Mouse (Mus musculus) ES-E14 (cell line): ENCODE data around the gene Myl7. TPM values are rescaled to one million over a fixed set of nuclear protein-coding genes. Genes with fewer than 3 reads are reported as not detected.
"Not testable (repeated sequence)": the region's sequence is repeated elsewhere in the genome, so short reads cannot be mapped to it uniquely, and the experiment has no call there.

ENCODE experiments used
- DNase-seq: peaks from one replicate; pipeline ENCODE4 v3.0.0-alpha.2; 2013; ENCODE audit warnings: low read depth, low spot score
- H3K27ac ChIP-seq: 2 replicates; pipeline ENCODE4 v1.5.1; 2012; ENCODE audit warnings: low read depth, mild to moderate bottlenecking, low read length, moderate library complexity, mixed read lengths; ENCODE audit not compliant: poor library complexity, insufficient read depth, severe bottlenecking
- H3K36me3 ChIP-seq: 2 replicates; pipeline ENCODE4 v1.6.1; 2012; ENCODE audit warnings: mild to moderate bottlenecking, low read length, moderate library complexity, mixed read lengths; ENCODE audit not compliant: control insufficient read depth, poor library complexity, insufficient read depth, severe bottlenecking
- H3K4me1 ChIP-seq, 2 experiments: fragments of 150-350 bp in 1 of 2; sonication (generic) in 1 of 2; 2 replicates each; pipeline ENCODE4 v1.6.1; 2012; ENCODE audit warnings: low read length in 2 of 2, mild to moderate bottlenecking in 1 of 2, mixed read lengths in 1 of 2; ENCODE audit not compliant: control insufficient read depth in 2 of 2, insufficient read depth in 2 of 2, poor library complexity in 1 of 2
- H3K4me3 ChIP-seq, 2 experiments: fragments of 150-350 bp in 1 of 2; sonication (generic) in 1 of 2; 2 replicates each; pipeline ENCODE4 v1.5.1; 2012; ENCODE audit warnings: low read length in 2 of 2, low read depth in 1 of 2, mild to moderate bottlenecking in 1 of 2, mixed read lengths in 1 of 2; ENCODE audit not compliant: insufficient read depth in 1 of 2, poor library complexity in 1 of 2, severe bottlenecking in 1 of 2
- H3K9ac ChIP-seq: 2 replicates; pipeline ENCODE4 v1.6.1; 2012; ENCODE audit warnings: low read depth, mild to moderate bottlenecking, low read length, mixed read lengths; ENCODE audit not compliant: poor library complexity, insufficient read depth, severe bottlenecking
- H3K9me3 ChIP-seq: fragments of 150-350 bp; sonication (generic); 2 replicates; pipeline ENCODE4 v1.6.1; 2012; ENCODE audit warnings: low read depth, mild to moderate bottlenecking, low read length; ENCODE audit not compliant: control insufficient read depth, insufficient read depth
- CHD2 ChIP-seq: IDR thresholded peaks from 2 replicates; pipeline ENCODE4 v1.6.1; 2014; ENCODE audit warnings: mild to moderate bottlenecking, low read depth, low read length, inconsistent platforms
- HCFC1 ChIP-seq: IDR thresholded peaks from 2 replicates; pipeline ENCODE4 v1.6.1; 2012; ENCODE audit warnings: low read length, inconsistent platforms, borderline replicate concordance; ENCODE audit not compliant: insufficient read depth
- MAFK ChIP-seq: IDR thresholded peaks from 2 replicates; pipeline ENCODE4 v1.6.1; 2014; ENCODE audit warnings: mild to moderate bottlenecking, low read depth, low read length, inconsistent platforms; ENCODE audit not compliant: insufficient read depth
- ZC3H11A ChIP-seq: IDR thresholded peaks from 2 replicates; pipeline ENCODE4 v1.6.1; 2012; ENCODE audit warnings: low read depth, mild to moderate bottlenecking, inconsistent platforms, low read length, borderline replicate concordance
- ZNF384 ChIP-seq: IDR thresholded peaks from 2 replicates; pipeline ENCODE4 v1.6.1; 2012; ENCODE audit warnings: low read depth, low read length, inconsistent platforms
- in situ Hi-C, 2 experiments: fragments of 600-800 bp; cut with MboI; formaldehyde crosslinking; loops; one replicate each; pipeline ENCODE4 v1.15.1; 2025; ENCODE audit warnings: low sequenced_read_pairs in 2 of 2, inconsistent platforms in 1 of 2; ENCODE audit not compliant: unreplicated experiment in 2 of 2
- total RNA-seq: library from RNA; depleted of rRNA; stranded (reverse); fragments of 300-350 nt; gene quantifications from 2 replicates; pipeline ENCODE4 v1.2.3, GENCODE M21; 2012

The Myl7 gene
- total RNA-seq, 1 experiment, result 10.4 TPM

DNA sequence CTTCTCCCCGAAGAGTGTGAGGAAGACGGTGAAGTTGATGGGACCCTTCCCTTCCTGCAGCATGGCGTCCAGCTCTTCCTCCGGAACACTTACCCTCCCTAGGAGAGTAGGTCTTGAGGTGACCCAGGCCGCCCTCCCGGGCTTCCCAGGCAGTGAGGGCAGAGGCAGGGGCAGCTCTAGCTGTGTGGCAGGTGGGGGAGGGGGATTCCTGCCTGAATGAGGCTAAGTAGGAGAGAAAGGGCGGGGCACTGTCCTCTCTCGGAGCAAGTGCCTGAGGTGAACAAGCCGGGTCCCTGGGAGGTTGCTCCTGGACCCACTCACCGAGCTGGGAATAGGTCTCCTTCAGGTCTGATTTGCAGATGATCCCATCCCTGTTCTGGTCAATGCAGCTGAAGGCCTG, 743 bp downstream of the Myl7 start:
- Histone ChIP-seq H3K9me3 (no peaks in the 10 kb centered on the region), H3K4me1 (peaks cover 3 to 38% of the 10 kb centered on the region in 2 experiments; a peak in 3 of 4 replicates), H3K36me3 (no peaks in the 10 kb centered on the region), H3K27ac (no peak overlapping the region), H3K9ac (peak overlapping the region; percentile 4), H3K4me3 (peak overlapping the region; percentile 32 to 55)
- in situ Hi-C loops, result no loop called here
- no peak for TF ChIP-seq CHD2
- TF ChIP-seq MAFK, result no peak
- TF ChIP-seq HCFC1, result no peak
- no peak for TF ChIP-seq ZC3H11A
- no peak for DNase-seq

- Histone ChIP-seq H3K36me3 (no peaks in the 10 kb centered on the region), H3K4me3 (peak overlapping the region; percentile 32 to 55; a peak in 3 of 4 replicates), H3K4me1 (peaks cover 3 to 34% of the 10 kb centered on the region in 2 experiments; a peak in 3 of 4 replicates), H3K9me3 (no peaks in the 10 kb centered on the region), H3K27ac (no peak overlapping the region), H3K9ac (peak overlapping the region; percentile 4; the same call in 1 of the 2 replicates)
- TF ChIP-seq HCFC1, result no peak
- TF ChIP-seq ZNF384, result no peak
- TF ChIP-seq MAFK, result no peak
- no peak for TF ChIP-seq ZC3H11A
- TF ChIP-seq CHD2, result no peak
- in situ Hi-C loops, result no loop called here
- DNase-seq, result no peak
Measured at GRCm38 (mm10) chr11:5897230-5897629, 1.4 kb downstream of the Myl7 start.

GRCm38 (mm10) chr11:5893807-5894206, 4.8 kb downstream of the Myl7 start:
- in situ Hi-C loops, result no loop called here
- Histone ChIP-seq H3K36me3 (no peaks in the 10 kb centered on the region), H3K9me3 (no peaks in the 10 kb centered on the region), H3K27ac (no peak overlapping the region), H3K4me1 (peaks cover 3 to 23% of the 10 kb centered on the region in 2 experiments; a peak in 3 of 4 replicates), H3K4me3 (no peak overlapping the region), H3K9ac (no peak overlapping the region)
- no peak for DNase-seq
- no peak for TF ChIP-seq HCFC1

DNA sequence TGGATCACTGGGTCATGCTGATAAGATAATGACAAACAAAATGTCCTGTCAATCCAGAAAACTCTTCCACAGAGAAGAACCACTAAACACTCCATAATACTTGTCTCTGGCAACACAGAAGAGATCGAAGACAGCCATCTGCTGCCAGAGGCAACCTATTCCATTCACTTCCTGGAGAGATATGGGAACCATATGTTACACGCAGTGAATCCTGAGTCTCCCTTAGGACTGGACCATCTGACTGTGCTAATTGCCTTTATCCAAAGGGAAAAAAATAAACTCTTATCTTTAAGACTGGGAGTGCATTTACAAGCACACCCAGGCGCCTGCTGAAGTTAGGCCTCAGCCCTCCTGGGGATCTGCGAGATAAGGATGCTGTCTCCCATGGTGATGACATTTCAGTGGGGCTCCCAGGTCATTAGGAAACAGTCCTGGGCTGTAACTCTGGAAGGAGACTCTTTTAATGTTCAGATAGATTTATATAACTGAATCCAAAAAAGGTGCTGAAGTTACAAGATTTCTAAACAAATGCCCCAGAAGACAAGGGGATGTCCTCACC, 5.7 kb downstream of the Myl7 start:
- no peaks in the 10 kb centered on the region for H3K36me3 ChIP-seq
- H3K27ac ChIP-seq, result no peak overlapping the region
- no peak overlapping the region for H3K4me3 ChIP-seq
- in situ Hi-C loops, result no loop called here
- peaks cover 0 to 14% of the 10 kb centered on the region in 2 experiments; a peak in 2 of 4 replicates for H3K4me1 ChIP-seq
- DNase-seq, result no peak
- no peak overlapping the region for H3K9ac ChIP-seq
- H3K9me3 ChIP-seq, result no peaks in the 10 kb centered on the region
- no peak for TF ChIP-seq MAFK
- TF ChIP-seq HCFC1, result no peak

DNA sequence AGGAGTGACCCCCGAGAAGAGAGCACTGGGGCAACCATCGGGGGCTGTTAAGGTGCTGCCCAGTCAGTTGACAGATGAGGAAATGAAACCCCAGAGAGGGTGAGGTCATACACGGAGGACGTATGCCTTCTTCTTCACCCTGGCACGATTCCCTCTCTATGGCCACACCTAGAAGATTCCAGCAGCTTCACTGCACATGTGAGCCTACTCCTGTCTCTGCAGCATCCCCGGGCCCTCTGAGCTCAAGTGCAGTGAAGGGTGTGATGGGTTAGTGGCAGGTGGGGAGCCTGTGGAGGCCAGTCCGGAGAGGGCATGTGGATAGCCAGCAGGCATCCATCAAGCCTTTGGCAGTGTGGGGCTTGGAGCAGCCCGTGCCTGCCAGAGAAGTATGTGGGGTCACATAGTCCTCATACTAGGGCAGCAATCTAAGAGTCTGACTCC, 6.4 kb downstream of the Myl7 start:
- in situ Hi-C loops, result no loop called here
- Histone ChIP-seq H3K4me3 (no peak overlapping the region), H3K4me1 (peaks cover 0 to 8% of the 10 kb centered on the region in 2 experiments; a peak in 2 of 4 replicates), H3K9ac (no peak overlapping the region), H3K27ac (no peak overlapping the region), H3K36me3 (no peaks in the 10 kb centered on the region), H3K9me3 (no peaks in the 10 kb centered on the region)
- TF ChIP-seq ZNF384, result no peak
- no peak for TF ChIP-seq CHD2
- no peak for TF ChIP-seq HCFC1
- no peak for TF ChIP-seq MAFK
- TF ChIP-seq ZC3H11A, result no peak
- DNase-seq, result no peak

DNA sequence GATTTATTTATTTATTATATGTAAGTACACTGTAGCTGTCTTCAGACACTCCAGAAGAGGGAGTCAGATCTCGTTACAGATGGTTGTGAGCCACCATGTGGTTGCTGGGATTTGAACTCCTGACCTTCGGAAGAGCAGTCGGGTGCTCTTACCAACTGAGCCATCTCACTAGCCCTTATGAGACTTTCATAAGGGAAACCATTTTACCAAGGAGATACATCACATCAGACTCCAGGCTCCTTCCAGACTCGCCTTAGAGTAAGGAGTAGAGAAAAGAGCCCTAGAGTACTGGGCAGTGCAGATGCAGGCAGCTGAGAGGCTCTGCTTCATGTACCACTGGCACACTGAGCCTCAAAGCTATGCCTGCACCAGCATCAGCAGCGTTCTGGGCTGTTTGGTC, 10.0 kb downstream of the Myl7 start:
- not testable (repeated sequence) for DNase-seq

More for the DNA sequence above, 10.0 kb downstream of the Myl7 start:
- H3K36me3 ChIP-seq, H3K27ac ChIP-seq, H3K9ac ChIP-seq, in situ Hi-C loops, H3K4me3 ChIP-seq, H3K9me3 ChIP-seq, H3K4me1 ChIP-seq: not testable (repeated sequence)
